Mouse (Mus musculus) limb, embryonic 14.5 days (tissue): ENCODE measurements around the gene H2-Oa. TPM values are rescaled to one million over a fixed set of nuclear protein-coding genes. Genes with fewer than 3 reads are reported as not detected.
"Not testable (repeated sequence)": the region's sequence is repeated elsewhere in the genome, so short reads cannot be mapped to it uniquely, and the experiment has no call there.

ENCODE experiments used
- ATAC-seq: fragments of 200-750 bp; cut with Nextera tagmentation; 2 replicates; pipeline ENCODE4 v1.8.0; 2017; ENCODE audit warnings: low read depth, moderate number of reproducible peaks, moderate TSS enrichment; ENCODE audit not compliant: low FRiP score
- DNase-seq: peaks from one replicate; pipeline ENCODE4 v3.0.0-alpha.2; 2015; ENCODE audit warnings: low spot score
- H3K27ac ChIP-seq: fragments of 300-500 bp; sonication (generic); replicated peaks from 2 replicates; pipeline ENCODE4 v1.5.1; 2014; ENCODE audit warnings: low read depth, mild to moderate bottlenecking, low read length, moderate library complexity, mixed read lengths
- H3K27me3 ChIP-seq: fragments of 300-500 bp; sonication (generic); 2 replicates; pipeline ENCODE4 v1.6.1; 2014; ENCODE audit warnings: low read length, mixed read lengths; ENCODE audit not compliant: control insufficient read depth, insufficient read depth
- H3K36me3 ChIP-seq: fragments of 300-500 bp; sonication (generic); 2 replicates; pipeline ENCODE4 v1.6.1; 2014; ENCODE audit warnings: mild to moderate bottlenecking, low read length, moderate library complexity, mixed read lengths; ENCODE audit not compliant: control insufficient read depth, insufficient read depth
- H3K4me1 ChIP-seq: fragments of 300-500 bp; sonication (generic); 2 replicates; pipeline ENCODE4 v1.6.1; 2014; ENCODE audit warnings: antibody characterized with exemption, low read length, mixed read lengths; ENCODE audit not compliant: control insufficient read depth, insufficient read depth
- H3K4me2 ChIP-seq: fragments of 300-500 bp; sonication (generic); replicated peaks from 2 replicates; pipeline ENCODE4 v1.6.1; 2014; ENCODE audit warnings: low read depth, mild to moderate bottlenecking, low read length, moderate library complexity; ENCODE audit not compliant: severe bottlenecking
- H3K4me3 ChIP-seq: fragments of 300-500 bp; sonication (generic); replicated peaks from 2 replicates; pipeline ENCODE4 v1.5.1; 2014; ENCODE audit warnings: low read length
- H3K9ac ChIP-seq: fragments of 300-500 bp; sonication (generic); 2 replicates; pipeline ENCODE4 v1.6.1; 2014; ENCODE audit warnings: mild to moderate bottlenecking, low read depth, low read length, moderate library complexity; ENCODE audit not compliant: severe bottlenecking
- H3K9me3 ChIP-seq: fragments of 300-500 bp; sonication (generic); 2 replicates; pipeline ENCODE4 v1.6.1; 2016; ENCODE audit warnings: low read length; ENCODE audit not compliant: control insufficient read depth
- POLR2A ChIP-seq: fragments of 200-500 bp; IDR thresholded peaks from 2 replicates; pipeline ENCODE4 v1.8.0; 2012; ENCODE audit warnings: inconsistent platforms, mild to moderate bottlenecking, moderate library complexity, borderline replicate concordance; ENCODE audit not compliant: insufficient read depth, insufficient read length; ENCODE audit errors: extremely low read depth
- WGBS: fragments of 180-500 bp; shearing (Covaris S2); extraction: QIAGEN DNeasy Blood & Tissue Kit; methylation state at CpG from one replicate; pipeline ENCODE4 v1.1.7; 2014; 5-methylcytosine and 5-hydroxymethylcytosine counted together
- polyA plus RNA-seq, 2 experiments: library from polyadenylated mRNA; depleted of rRNA in 1 of 2; stranded (reverse) in 1 of 2; unstranded in 1 of 2; fragments of >200 nt; fragmentation: Nextera tagmentation in 1 of 2; extraction: Ambion mirVana in 1 of 2; gene quantifications; 2 replicates each; pipeline versions ENCODE4 v1.2.1 to v1.2.3; 2012 to 2014

Gene H2-Oa
- polyA plus RNA-seq, 2 experiments, result 0.85 to 1.0 TPM

GRCm38 (mm10) chr17:34143033-34143432 is 50.9 kb downstream of the H2-Oa start, which contains the start of gene H2-DMb2:
Gene H2-DMb2, plus strand, starts transcription at chr17:34143307.
- Histone ChIP-seq H3K9me3 (no peaks in the 10 kb centered on the region), H3K27me3 (peaks cover 7% of the 10 kb centered on the region), H3K4me1 (peaks cover 12% of the 10 kb centered on the region; the same call in 1 of the 2 replicates), H3K36me3 (no peaks in the 10 kb centered on the region), H3K9ac (no peak within 1 kb of the TSS), H3K27ac (no peak within 1 kb of the TSS), H3K4me2 (no peak within 1 kb of the TSS), H3K4me3 (no peak within 1 kb of the TSS)
- 31% methylated on average over 7 of the region's 7 CpGs for WGBS
- TF ChIP-seq POLR2A, result no peak
- no peak for ATAC-seq
- DNase-seq, result no peak

- no peak for DNase-seq
Measured at GRCm38 (mm10) chr17:34143461-34143860, 51.3 kb downstream of the H2-Oa start.

GRCm38 (mm10) chr17:34144221-34144620 is 52.1 kb downstream of the H2-Oa start:
- not testable (repeated sequence) for DNase-seq, H3K36me3 ChIP-seq, H3K27me3 ChIP-seq, ATAC-seq, H3K9ac ChIP-seq, H3K4me2 ChIP-seq, H3K27ac ChIP-seq, H3K4me3 ChIP-seq, H3K9me3 ChIP-seq, H3K4me1 ChIP-seq
- 92% methylated on average over 4 of the region's 4 CpGs for WGBS

More at GRCm38 (mm10) chr17:34143461-34143860, 51.3 kb downstream of the H2-Oa start:
- Histone ChIP-seq H3K4me3 (no peak overlapping the region), H3K4me1 (peaks cover 12% of the 10 kb centered on the region; the same call in 1 of the 2 replicates), H3K36me3 (no peaks in the 10 kb centered on the region), H3K9me3 (no peaks in the 10 kb centered on the region), H3K9ac (no peak overlapping the region), H3K4me2 (no peak overlapping the region), H3K27ac (no peak overlapping the region), H3K27me3 (peaks cover 7% of the 10 kb centered on the region)
- no peak for ATAC-seq
- no peak for TF ChIP-seq POLR2A
- WGBS, result 59% methylated on average over 5 of the region's 5 CpGs

Other genes with a start within 250 kb of the H2-Oa start
Only the 30 nearest of the 32 such genes appear.
- gene Gm7029, start 218.5 kb upstream of the H2-Oa start, polyA plus RNA-seq (2012; rRNA removed), result not detected in 2 replicates
- not detected in 2 replicates for gene Gm7029, start 218.5 kb upstream of the H2-Oa start, polyA plus RNA-seq (2014; fragmentation: Nextera tagmentation; extraction: Ambion mirVana)
- 58.8 and 60.6 TPM in 2 replicates for gene Kifc1, start 201.7 kb upstream of the H2-Oa start, polyA plus RNA-seq (2012; rRNA removed)
- gene Kifc1, start 201.7 kb upstream of the H2-Oa start, polyA plus RNA-seq (2014; fragmentation: Nextera tagmentation; extraction: Ambion mirVana), result 6.2 and 6.7 TPM in 2 replicates
- 0.34 and 0.49 TPM in 2 replicates for gene Platr17, start 187.2 kb upstream of the H2-Oa start, polyA plus RNA-seq (2012; rRNA removed)
- 0.32 and 0.40 TPM in 2 replicates for gene Platr17, start 187.2 kb upstream of the H2-Oa start, polyA plus RNA-seq (2014; fragmentation: Nextera tagmentation; extraction: Ambion mirVana)
- gene Daxx, start 182.9 kb upstream of the H2-Oa start, polyA plus RNA-seq (2012; rRNA removed), result 46.1 and 53.6 TPM in 2 replicates
- 40.5 and 44.1 TPM in 2 replicates for gene Daxx, start 182.9 kb upstream of the H2-Oa start, polyA plus RNA-seq (2014; fragmentation: Nextera tagmentation; extraction: Ambion mirVana)
- 18.7 and 23.8 TPM in 2 replicates for gene Tapbp, start 176.4 kb upstream of the H2-Oa start, polyA plus RNA-seq (2012; rRNA removed)
- gene Tapbp, start 176.4 kb upstream of the H2-Oa start, polyA plus RNA-seq (2014; fragmentation: Nextera tagmentation; extraction: Ambion mirVana), result 28.9 and 30.5 TPM in 2 replicates
- 27.9 and 34.0 TPM in 2 replicates for gene Zbtb22, start 176.4 kb upstream of the H2-Oa start, polyA plus RNA-seq (2012; rRNA removed)
- 10.1 and 10.8 TPM in 2 replicates for gene Zbtb22, start 176.4 kb upstream of the H2-Oa start, polyA plus RNA-seq (2014; fragmentation: Nextera tagmentation; extraction: Ambion mirVana)
- gene Rgl2, start 162.8 kb upstream of the H2-Oa start, polyA plus RNA-seq (2012; rRNA removed), result 193 and 265 TPM in 2 replicates
- 48.7 and 51.8 TPM in 2 replicates for gene Rgl2, start 162.8 kb upstream of the H2-Oa start, polyA plus RNA-seq (2014; fragmentation: Nextera tagmentation; extraction: Ambion mirVana)
- 53.6 and 104 TPM in 2 replicates for gene Pfdn6, start 152.0 kb upstream of the H2-Oa start, polyA plus RNA-seq (2012; rRNA removed)
- gene Pfdn6, start 152.0 kb upstream of the H2-Oa start, polyA plus RNA-seq (2014; fragmentation: Nextera tagmentation; extraction: Ambion mirVana), result 135 and 142 TPM in 2 replicates
- 30.5 and 30.9 TPM in 2 replicates for gene Wdr46, start 151.7 kb upstream of the H2-Oa start, polyA plus RNA-seq (2012; rRNA removed)
- gene Wdr46, start 151.7 kb upstream of the H2-Oa start, polyA plus RNA-seq (2014; fragmentation: Nextera tagmentation; extraction: Ambion mirVana), result 21.6 and 25.0 TPM in 2 replicates
- gene B3galt4, start 140.9 kb upstream of the H2-Oa start, polyA plus RNA-seq (2012; rRNA removed), result 7.7 and 9.3 TPM in 2 replicates
- 4.0 and 6.6 TPM in 2 replicates for gene B3galt4, start 140.9 kb upstream of the H2-Oa start, polyA plus RNA-seq (2014; fragmentation: Nextera tagmentation; extraction: Ambion mirVana)
- 48.8 and 62.7 TPM in 2 replicates for gene Vps52, start 136.5 kb upstream of the H2-Oa start, polyA plus RNA-seq (2012; rRNA removed)
- gene Vps52, start 136.5 kb upstream of the H2-Oa start, polyA plus RNA-seq (2014; fragmentation: Nextera tagmentation; extraction: Ambion mirVana), result 38.6 and 43.4 TPM in 2 replicates
- 1,284 and 1,402 TPM in 2 replicates for gene Rps18, start 136.3 kb upstream of the H2-Oa start, polyA plus RNA-seq (2012; rRNA removed)
- gene Rps18, start 136.3 kb upstream of the H2-Oa start, polyA plus RNA-seq (2014; fragmentation: Nextera tagmentation; extraction: Ambion mirVana), result 2,129 and 2,245 TPM in 2 replicates
- gene H2-K1, start 92.0 kb upstream of the H2-Oa start, polyA plus RNA-seq (2012; rRNA removed), result 27.0 and 31.5 TPM in 2 replicates
- 17.7 and 25.5 TPM in 2 replicates for gene H2-K1, start 92.0 kb upstream of the H2-Oa start, polyA plus RNA-seq (2014; fragmentation: Nextera tagmentation; extraction: Ambion mirVana)
- 54.0 and 81.7 TPM in 2 replicates for gene Ring1, start 67.7 kb upstream of the H2-Oa start, polyA plus RNA-seq (2012; rRNA removed)
- 7.0 and 8.4 TPM in 2 replicates for gene Ring1, start 67.7 kb upstream of the H2-Oa start, polyA plus RNA-seq (2014; fragmentation: Nextera tagmentation; extraction: Ambion mirVana)
- 104 and 109 TPM in 2 replicates for gene H2-Ke6, start 64.3 kb upstream of the H2-Oa start, polyA plus RNA-seq (2012; rRNA removed)
- gene H2-Ke6, start 64.3 kb upstream of the H2-Oa start, polyA plus RNA-seq (2014; fragmentation: Nextera tagmentation; extraction: Ambion mirVana), result 46.4 and 48.1 TPM in 2 replicates
- gene Slc39a7, start 60.7 kb upstream of the H2-Oa start, polyA plus RNA-seq (2012; rRNA removed), result 197 and 283 TPM in 2 replicates
- 132 and 133 TPM in 2 replicates for gene Slc39a7, start 60.7 kb upstream of the H2-Oa start, polyA plus RNA-seq (2014; fragmentation: Nextera tagmentation; extraction: Ambion mirVana)
- 83.2 and 98.9 TPM in 2 replicates for gene Rxrb, start 60.5 kb upstream of the H2-Oa start, polyA plus RNA-seq (2012; rRNA removed)
- 29.2 and 33.6 TPM in 2 replicates for gene Rxrb, start 60.5 kb upstream of the H2-Oa start, polyA plus RNA-seq (2014; fragmentation: Nextera tagmentation; extraction: Ambion mirVana)
- gene Col11a2, start 52.9 kb upstream of the H2-Oa start, polyA plus RNA-seq (2012; rRNA removed), result 201 and 242 TPM in 2 replicates
- 71.6 and 72.1 TPM in 2 replicates for gene Col11a2, start 52.9 kb upstream of the H2-Oa start, polyA plus RNA-seq (2014; fragmentation: Nextera tagmentation; extraction: Ambion mirVana)
- 13.1 and 20.2 TPM in 2 replicates for gene H2-DMa, start 27.2 kb downstream of the H2-Oa start, polyA plus RNA-seq (2012; rRNA removed)
- 16.8 and 19.0 TPM in 2 replicates for gene H2-DMa, start 27.2 kb downstream of the H2-Oa start, polyA plus RNA-seq (2014; fragmentation: Nextera tagmentation; extraction: Ambion mirVana)
- 197 and 217 TPM in 2 replicates for gene Brd2, start 30.3 kb downstream of the H2-Oa start, polyA plus RNA-seq (2012; rRNA removed)
- gene Brd2, start 30.3 kb downstream of the H2-Oa start, polyA plus RNA-seq (2014; fragmentation: Nextera tagmentation; extraction: Ambion mirVana), result 121 and 141 TPM in 2 replicates
- 0.31 and 0.54 TPM in 2 replicates for gene H2-DMb2, start 51.0 kb downstream of the H2-Oa start, polyA plus RNA-seq (2012; rRNA removed)
- gene H2-DMb2, start 51.0 kb downstream of the H2-Oa start, polyA plus RNA-seq (2014; fragmentation: Nextera tagmentation; extraction: Ambion mirVana), result 0.23 and 0.36 TPM in 2 replicates
- gene H2-DMb1, start 60.7 kb downstream of the H2-Oa start, polyA plus RNA-seq (2012; rRNA removed), result 4.2 and 6.9 TPM in 2 replicates
- gene H2-DMb1, start 60.7 kb downstream of the H2-Oa start, polyA plus RNA-seq (2014; fragmentation: Nextera tagmentation; extraction: Ambion mirVana), result 2.4 and 2.7 TPM in 2 replicates
- gene Tap1, start 95.2 kb downstream of the H2-Oa start, polyA plus RNA-seq (2012; rRNA removed), result 11.0 and 12.1 TPM in 2 replicates
- gene Tap1, start 95.2 kb downstream of the H2-Oa start, polyA plus RNA-seq (2014; fragmentation: Nextera tagmentation; extraction: Ambion mirVana), result 11.2 and 14.2 TPM in 2 replicates
- 2.2 and 3.7 TPM in 2 replicates for gene Psmb9, start 95.4 kb downstream of the H2-Oa start, polyA plus RNA-seq (2012; rRNA removed)
- 3.4 and 3.9 TPM in 2 replicates for gene Psmb9, start 95.4 kb downstream of the H2-Oa start, polyA plus RNA-seq (2014; fragmentation: Nextera tagmentation; extraction: Ambion mirVana)
- 6.8 and 7.3 TPM in 2 replicates for gene Psmb8, start 105.4 kb downstream of the H2-Oa start, polyA plus RNA-seq (2012; rRNA removed)
- 9.2 and 9.4 TPM in 2 replicates for gene Psmb8, start 105.4 kb downstream of the H2-Oa start, polyA plus RNA-seq (2014; fragmentation: Nextera tagmentation; extraction: Ambion mirVana)
- gene Tap2, start 111.2 kb downstream of the H2-Oa start, polyA plus RNA-seq (2012; rRNA removed), result 2.9 and 3.0 TPM in 2 replicates
- gene Tap2, start 111.2 kb downstream of the H2-Oa start, polyA plus RNA-seq (2014; fragmentation: Nextera tagmentation; extraction: Ambion mirVana), result 2.3 and 2.4 TPM in 2 replicates
- gene H2-Ob, start 146.6 kb downstream of the H2-Oa start, polyA plus RNA-seq (2012; rRNA removed), result 0.06 and 0.23 TPM in 2 replicates
- gene H2-Ob, start 146.6 kb downstream of the H2-Oa start, polyA plus RNA-seq (2014; fragmentation: Nextera tagmentation; extraction: Ambion mirVana), result 0.11 TPM in 1 of 2 replicates, not detected in the other
- 4.8 and 5.6 TPM in 2 replicates for gene H2-Ab1, start 165.3 kb downstream of the H2-Oa start, polyA plus RNA-seq (2012; rRNA removed)
- gene H2-Ab1, start 165.3 kb downstream of the H2-Oa start, polyA plus RNA-seq (2014; fragmentation: Nextera tagmentation; extraction: Ambion mirVana), result 7.6 and 8.0 TPM in 2 replicates
- 2.0 and 2.9 TPM in 2 replicates for gene H2-Aa, start 195.5 kb downstream of the H2-Oa start, polyA plus RNA-seq (2012; rRNA removed)
- 4.1 and 4.5 TPM in 2 replicates for gene H2-Aa, start 195.5 kb downstream of the H2-Oa start, polyA plus RNA-seq (2014; fragmentation: Nextera tagmentation; extraction: Ambion mirVana)
- 1.6 and 2.4 TPM in 2 replicates for gene H2-Eb1, start 213.5 kb downstream of the H2-Oa start, polyA plus RNA-seq (2012; rRNA removed)
- gene H2-Eb1, start 213.5 kb downstream of the H2-Oa start, polyA plus RNA-seq (2014; fragmentation: Nextera tagmentation; extraction: Ambion mirVana), result 3.4 and 4.6 TPM in 2 replicates